Mouse (Mus musculus): ENCODE measurements around the gene Kctd21.

GRCm38 (mm10) chr7:97331726-97332666 lies at the start of gene Kctd21, which contains the start of gene Usp35:
- TF ChIP-seq CTCF (IDR thresholded peaks at IDR 0.05) = peak; percentile 58
- TF ChIP-seq EP300 (IDR thresholded peaks at IDR 0.05) = no peak
